Mouse (Mus musculus): ENCODE measurements around the gene Ppp6r1. TPM values are rescaled to one million over a fixed set of nuclear protein-coding genes. Genes with fewer than 3 reads are reported as not detected.
"Not testable (repeated sequence)": the region's sequence is repeated elsewhere in the genome, so short reads cannot be mapped to it uniquely, and the experiment has no call there.

The Ppp6r1 gene
- polyA plus RNA-seq, 1 experiment from 2014 or later = 7.0 TPM

GRCm38 (mm10) chr7:4597046-4597445 lies 61.8 kb downstream of the Ppp6r1 start:
- not testable (repeated sequence) for H3K4me2 ChIP-seq; H3K27me3 ChIP-seq (ENCODE audit: control insufficient read depth, insufficient read depth, low read length); H3K9ac ChIP-seq (ENCODE audit: low read depth, low read length); H3K9me3 ChIP-seq (replicated peaks; ENCODE audit: control insufficient read depth, low read length); H3K27ac ChIP-seq (ENCODE audit: low read depth, low read length); ATAC-seq (replicated peaks; ENCODE audit: insufficient number of reproducible peaks, low FRiP score, low TSS enrichment); H3K4me3 ChIP-seq (ENCODE audit: low read depth, low read length); H3K4me1 ChIP-seq (ENCODE audit: control insufficient read depth, insufficient read depth, low read length); H3K36me3 ChIP-seq (ENCODE audit: control insufficient read depth, insufficient read depth, low read length)
- 69% methylated on average over 4 of the region's 4 CpGs for WGBS (ENCODE audit: insufficient replicate concordance)

Other genes starting within 250 kb of the Ppp6r1 start
- gene Rdh13, start 213.4 kb downstream of the Ppp6r1 start, polyA plus RNA-seq (2014; fragmentation: Nextera tagmentation; extraction: Ambion mirVana) = 28.0 and 31.0 TPM in 2 replicates
- 2.8 and 4.6 TPM in 2 replicates for gene Eps8l1, start 198.3 kb downstream of the Ppp6r1 start, polyA plus RNA-seq (2014; fragmentation: Nextera tagmentation; extraction: Ambion mirVana)
- gene Ppp1r12c, start 157.3 kb downstream of the Ppp6r1 start, polyA plus RNA-seq (2014; fragmentation: Nextera tagmentation; extraction: Ambion mirVana) = 32.9 and 33.4 TPM in 2 replicates
- 260 and 262 TPM in 2 replicates for gene Tnnt1, start 142.6 kb downstream of the Ppp6r1 start, polyA plus RNA-seq (2014; fragmentation: Nextera tagmentation; extraction: Ambion mirVana)
- gene Tnni3, start 134.8 kb downstream of the Ppp6r1 start, polyA plus RNA-seq (2014; fragmentation: Nextera tagmentation; extraction: Ambion mirVana) = 1,570 and 1,662 TPM in 2 replicates
- 0.19 and 0.44 TPM in 2 replicates for gene Dnaaf3, start 126.6 kb downstream of the Ppp6r1 start, polyA plus RNA-seq (2014; fragmentation: Nextera tagmentation; extraction: Ambion mirVana)
- 0.77 and 1.3 TPM in 2 replicates for gene Syt5, start 111.5 kb downstream of the Ppp6r1 start, polyA plus RNA-seq (2014; fragmentation: Nextera tagmentation; extraction: Ambion mirVana)
- not detected in 2 replicates for gene Ptprh, start 55.0 kb downstream of the Ppp6r1 start, polyA plus RNA-seq (2014; fragmentation: Nextera tagmentation; extraction: Ambion mirVana)
- 3.8 and 4.6 TPM in 2 replicates for gene Tmem86b, start 27.6 kb downstream of the Ppp6r1 start, polyA plus RNA-seq (2014; fragmentation: Nextera tagmentation; extraction: Ambion mirVana)
- gene Hspbp1, start 26.0 kb upstream of the Ppp6r1 start, polyA plus RNA-seq (2014; fragmentation: Nextera tagmentation; extraction: Ambion mirVana) = 81.5 and 83.7 TPM in 2 replicates
- 1.7 TPM in 2 replicates for gene Brsk1, start 31.6 kb upstream of the Ppp6r1 start, polyA plus RNA-seq (2014; fragmentation: Nextera tagmentation; extraction: Ambion mirVana)
- gene Tmem150b, start 66.2 kb upstream of the Ppp6r1 start, polyA plus RNA-seq (2014; fragmentation: Nextera tagmentation; extraction: Ambion mirVana) = not detected in 2 replicates
- gene Kmt5c, start 81.1 kb upstream of the Ppp6r1 start, polyA plus RNA-seq (2014; fragmentation: Nextera tagmentation; extraction: Ambion mirVana) = 58.6 and 63.5 TPM in 2 replicates
- gene Cox6b2, start 94.1 kb upstream of the Ppp6r1 start, polyA plus RNA-seq (2014; fragmentation: Nextera tagmentation; extraction: Ambion mirVana) = 32.9 and 42.4 TPM in 2 replicates
- not detected in 2 replicates for gene Fam71e2, start 112.3 kb upstream of the Ppp6r1 start, polyA plus RNA-seq (2014; fragmentation: Nextera tagmentation; extraction: Ambion mirVana)
- not detected in 2 replicates for gene Il11, start 123.8 kb upstream of the Ppp6r1 start, polyA plus RNA-seq (2014; fragmentation: Nextera tagmentation; extraction: Ambion mirVana)
- not detected in 2 replicates for gene Tmem190, start 123.9 kb upstream of the Ppp6r1 start, polyA plus RNA-seq (2014; fragmentation: Nextera tagmentation; extraction: Ambion mirVana)
- 2.2 and 2.4 TPM in 2 replicates for gene Tmem238, start 130.6 kb upstream of the Ppp6r1 start, polyA plus RNA-seq (2014; fragmentation: Nextera tagmentation; extraction: Ambion mirVana)
- gene Rpl28, start 133.9 kb upstream of the Ppp6r1 start, polyA plus RNA-seq (2014; fragmentation: Nextera tagmentation; extraction: Ambion mirVana) = 143 and 156 TPM in 2 replicates
- gene Ube2s, start 153.6 kb upstream of the Ppp6r1 start, polyA plus RNA-seq (2014; fragmentation: Nextera tagmentation; extraction: Ambion mirVana) = 317 and 378 TPM in 2 replicates
- gene Shisa7, start 185.7 kb upstream of the Ppp6r1 start, polyA plus RNA-seq (2014; fragmentation: Nextera tagmentation; extraction: Ambion mirVana) = 0.09 TPM in 1 of 2 replicates, not detected in the other
- 2.9 and 3.3 TPM in 2 replicates for gene Isoc2b, start 211.2 kb upstream of the Ppp6r1 start, polyA plus RNA-seq (2014; fragmentation: Nextera tagmentation; extraction: Ambion mirVana)
- gene Isoc2a, start 218.1 kb upstream of the Ppp6r1 start, polyA plus RNA-seq (2014; fragmentation: Nextera tagmentation; extraction: Ambion mirVana) = 0.59 and 1.1 TPM in 2 replicates
- 0.17 and 0.20 TPM in 2 replicates for gene Gm36210, start 247.5 kb upstream of the Ppp6r1 start, polyA plus RNA-seq (2014; fragmentation: Nextera tagmentation; extraction: Ambion mirVana)